Mouse (Mus musculus): Measurements from ENCODE around the gene Zbtb43. TPM values are rescaled to one million over a fixed set of nuclear protein-coding genes. Genes with fewer than 3 reads are reported as not detected.

The Zbtb43 gene
- polyA plus RNA-seq, 1 experiment from 2014 or later = 33.0 TPM

GRCm38 (mm10) chr2:33461066-33461465 lies 7.3 kb downstream of the Zbtb43 start:
- Histone ChIP-seq H3K36me3 (ENCODE audit: control insufficient read depth, insufficient read depth, low read length) (peaks cover 50% of the 10 kb centered on the region), H3K9ac (replicated peaks; ENCODE audit: low read length) (no peak overlapping the region), H3K27me3 (ENCODE audit: control insufficient read depth, insufficient read depth, low read length) (no peaks in the 10 kb centered on the region), H3K4me3 (replicated peaks; ENCODE audit: low read depth, low read length) (no peak overlapping the region), H3K4me1 (ENCODE audit: control insufficient read depth, insufficient read depth, low read length) (0 out of 2 replicates have a peak, but pooled peaks cover 3% of the 10 kb centered on the region), H3K27ac (replicated peaks; ENCODE audit: low read depth, low read length) (no peak overlapping the region), H3K4me2 (ENCODE audit: low read length) (no peak overlapping the region), H3K9me3 (ENCODE audit: control insufficient read depth, low read length) (no peaks in the 10 kb centered on the region)
- ATAC-seq (ENCODE audit: low FRiP score, low TSS enrichment) = no peak
- DNase-seq = no peak
- 88% methylated on average over 1 of the region's 1 CpGs for WGBS

- H3K27ac ChIP-seq (replicated peaks; ENCODE audit: low read depth, low read length) = no peak overlapping the region
- ATAC-seq (ENCODE audit: low FRiP score, low TSS enrichment) (no peak), DNase-seq (no peak)
- no peaks in the 10 kb centered on the region for H3K4me1 ChIP-seq (ENCODE audit: control insufficient read depth, insufficient read depth, low read length)
- no peak overlapping the region for H3K9ac ChIP-seq (replicated peaks; ENCODE audit: low read length)
- WGBS = 97% methylated on average over 4 of the region's 4 CpGs
- no peak overlapping the region for H3K4me3 ChIP-seq (replicated peaks; ENCODE audit: low read depth, low read length)
- H3K4me2 ChIP-seq (ENCODE audit: low read length) = no peak overlapping the region
- H3K9me3 ChIP-seq (ENCODE audit: control insufficient read depth, low read length) = no peaks in the 10 kb centered on the region
- H3K36me3 ChIP-seq (ENCODE audit: control insufficient read depth, insufficient read depth, low read length) = peaks cover 55% of the 10 kb centered on the region
- no peaks in the 10 kb centered on the region for H3K27me3 ChIP-seq (ENCODE audit: control insufficient read depth, insufficient read depth, low read length)
Observed at GRCm38 (mm10) chr2:33459660-33460059, 8.7 kb downstream of the Zbtb43 start.

GRCm38 (mm10) chr2:33456696-33457095 lies 11.7 kb downstream of the Zbtb43 start:
- Histone ChIP-seq H3K36me3 (ENCODE audit: control insufficient read depth, insufficient read depth, low read length) (peaks cover 64% of the 10 kb centered on the region), H3K9ac (replicated peaks; ENCODE audit: low read length) (no peak overlapping the region), H3K4me2 (ENCODE audit: low read length) (no peak overlapping the region), H3K27me3 (ENCODE audit: control insufficient read depth, insufficient read depth, low read length) (no peaks in the 10 kb centered on the region), H3K4me1 (ENCODE audit: control insufficient read depth, insufficient read depth, low read length) (no peaks in the 10 kb centered on the region), H3K27ac (replicated peaks; ENCODE audit: low read depth, low read length) (no peak overlapping the region), H3K4me3 (replicated peaks; ENCODE audit: low read depth, low read length) (no peak overlapping the region), H3K9me3 (ENCODE audit: control insufficient read depth, low read length) (no peaks in the 10 kb centered on the region)
- DNase-seq = no peak
- 87% methylated on average over 3 of the region's 3 CpGs for WGBS
- no peak for ATAC-seq (ENCODE audit: low FRiP score, low TSS enrichment)

GRCm38 (mm10) chr2:33456242-33456641 lies 12.1 kb downstream of the Zbtb43 start:
- H3K4me3 ChIP-seq (replicated peaks; ENCODE audit: low read depth, low read length) = no peak overlapping the region
- H3K27me3 ChIP-seq (ENCODE audit: control insufficient read depth, insufficient read depth, low read length) = no peaks in the 10 kb centered on the region
- no peak overlapping the region for H3K4me2 ChIP-seq (ENCODE audit: low read length)
- ATAC-seq (ENCODE audit: low FRiP score, low TSS enrichment) (no peak), DNase-seq (no peak)
- no peaks in the 10 kb centered on the region for H3K4me1 ChIP-seq (ENCODE audit: control insufficient read depth, insufficient read depth, low read length)
- peaks cover 64% of the 10 kb centered on the region for H3K36me3 ChIP-seq (ENCODE audit: control insufficient read depth, insufficient read depth, low read length)
- 92% methylated on average over 5 of the region's 5 CpGs for WGBS
- no peak overlapping the region for H3K27ac ChIP-seq (replicated peaks; ENCODE audit: low read depth, low read length)
- no peaks in the 10 kb centered on the region for H3K9me3 ChIP-seq (ENCODE audit: control insufficient read depth, low read length)
- no peak overlapping the region for H3K9ac ChIP-seq (replicated peaks; ENCODE audit: low read length)

GRCm38 (mm10) chr2:33455350-33455749 lies 13.0 kb downstream of the Zbtb43 start:
- Histone ChIP-seq H3K9me3 (ENCODE audit: control insufficient read depth, low read length) (no peaks in the 10 kb centered on the region), H3K4me1 (ENCODE audit: control insufficient read depth, insufficient read depth, low read length) (no peaks in the 10 kb centered on the region), H3K27me3 (ENCODE audit: control insufficient read depth, insufficient read depth, low read length) (no peaks in the 10 kb centered on the region), H3K9ac (replicated peaks; ENCODE audit: low read length) (no peak overlapping the region), H3K27ac (replicated peaks; ENCODE audit: low read depth, low read length) (no peak overlapping the region), H3K36me3 (ENCODE audit: control insufficient read depth, insufficient read depth, low read length) (peaks cover 64% of the 10 kb centered on the region), H3K4me3 (replicated peaks; ENCODE audit: low read depth, low read length) (no peak overlapping the region), H3K4me2 (ENCODE audit: low read length) (no peak overlapping the region)
- ATAC-seq (ENCODE audit: low FRiP score, low TSS enrichment) (no peak), DNase-seq (no peak)
- 90% methylated on average over 3 of the region's 3 CpGs for WGBS

GRCm38 (mm10) chr2:33454816-33455215 lies 13.5 kb downstream of the Zbtb43 start:
- H3K9me3 ChIP-seq (ENCODE audit: control insufficient read depth, low read length) = no peaks in the 10 kb centered on the region
- H3K36me3 ChIP-seq (ENCODE audit: control insufficient read depth, insufficient read depth, low read length) = peaks cover 61% of the 10 kb centered on the region
- H3K4me2 ChIP-seq (ENCODE audit: low read length) = no peak overlapping the region
- no peak overlapping the region for H3K4me3 ChIP-seq (replicated peaks; ENCODE audit: low read depth, low read length)
- 89% methylated on average over 8 of the region's 8 CpGs for WGBS
- ATAC-seq (ENCODE audit: low FRiP score, low TSS enrichment) (no peak), DNase-seq (no peak)
- H3K27me3 ChIP-seq (ENCODE audit: control insufficient read depth, insufficient read depth, low read length) = no peaks in the 10 kb centered on the region
- no peak overlapping the region for H3K27ac ChIP-seq (replicated peaks; ENCODE audit: low read depth, low read length)
- no peak overlapping the region for H3K9ac ChIP-seq (replicated peaks; ENCODE audit: low read length)
- no peaks in the 10 kb centered on the region for H3K4me1 ChIP-seq (ENCODE audit: control insufficient read depth, insufficient read depth, low read length)

GRCm38 (mm10) chr2:33453476-33453875 lies 14.9 kb downstream of the Zbtb43 start:
- Histone ChIP-seq H3K4me3 (replicated peaks; ENCODE audit: low read depth, low read length) (no peak overlapping the region), H3K9ac (replicated peaks; ENCODE audit: low read length) (no peak overlapping the region), H3K27me3 (ENCODE audit: control insufficient read depth, insufficient read depth, low read length) (no peaks in the 10 kb centered on the region), H3K27ac (replicated peaks; ENCODE audit: low read depth, low read length) (no peak overlapping the region), H3K9me3 (ENCODE audit: control insufficient read depth, low read length) (no peaks in the 10 kb centered on the region), H3K36me3 (ENCODE audit: control insufficient read depth, insufficient read depth, low read length) (peaks cover 67% of the 10 kb centered on the region), H3K4me2 (ENCODE audit: low read length) (no peak overlapping the region), H3K4me1 (ENCODE audit: control insufficient read depth, insufficient read depth, low read length) (no peaks in the 10 kb centered on the region)
- ATAC-seq (ENCODE audit: low FRiP score, low TSS enrichment) (no peak), DNase-seq (no peak)
- 57% methylated on average over 3 of the region's 3 CpGs for WGBS

- no peak overlapping the region for H3K4me3 ChIP-seq (replicated peaks; ENCODE audit: low read depth, low read length)
- no peaks in the 10 kb centered on the region for H3K27me3 ChIP-seq (ENCODE audit: control insufficient read depth, insufficient read depth, low read length)
- WGBS = 91% methylated on average over 5 of the region's 5 CpGs
- H3K9ac ChIP-seq (replicated peaks; ENCODE audit: low read length) = no peak overlapping the region
- H3K27ac ChIP-seq (replicated peaks; ENCODE audit: low read depth, low read length) = no peak overlapping the region
- no peak for DNase-seq
- ATAC-seq (ENCODE audit: low FRiP score, low TSS enrichment) = no peak
- H3K9me3 ChIP-seq (ENCODE audit: control insufficient read depth, low read length) = no peaks in the 10 kb centered on the region
- H3K4me2 ChIP-seq (ENCODE audit: low read length) = no peak overlapping the region
- H3K4me1 ChIP-seq (ENCODE audit: control insufficient read depth, insufficient read depth, low read length) = no peaks in the 10 kb centered on the region
- peaks cover 68% of the 10 kb centered on the region for H3K36me3 ChIP-seq (ENCODE audit: control insufficient read depth, insufficient read depth, low read length)
Observed at GRCm38 (mm10) chr2:33452721-33453120, 15.6 kb downstream of the Zbtb43 start.

GRCm38 (mm10) chr2:33452140-33452539 lies 16.2 kb downstream of the Zbtb43 start:
- Histone ChIP-seq H3K4me1 (ENCODE audit: control insufficient read depth, insufficient read depth, low read length) (no peaks in the 10 kb centered on the region), H3K9ac (replicated peaks; ENCODE audit: low read length) (no peak overlapping the region), H3K27ac (replicated peaks; ENCODE audit: low read depth, low read length) (no peak overlapping the region), H3K36me3 (ENCODE audit: control insufficient read depth, insufficient read depth, low read length) (peaks cover 68% of the 10 kb centered on the region), H3K9me3 (ENCODE audit: control insufficient read depth, low read length) (no peaks in the 10 kb centered on the region), H3K4me3 (replicated peaks; ENCODE audit: low read depth, low read length) (no peak overlapping the region), H3K4me2 (ENCODE audit: low read length) (no peak overlapping the region), H3K27me3 (ENCODE audit: control insufficient read depth, insufficient read depth, low read length) (no peaks in the 10 kb centered on the region)
- DNase-seq (no peak), ATAC-seq (ENCODE audit: low FRiP score, low TSS enrichment) (no peak)
- 46% methylated on average over 4 of the region's 4 CpGs for WGBS

Data from midbrain, embryonic 14.5 days (tissue).